Mouse (Mus musculus) cerebellum, postnatal 4 days (tissue): ENCODE results near the gene Mrap.

Experiments used
- DNase-seq, 2 experiments: peaks; one replicate each; pipeline ENCODE4 v3.0.0; 2022; ENCODE audit warnings: low spot score in 2 of 2, mixed read lengths in 1 of 2

Mrap gene

DNA sequence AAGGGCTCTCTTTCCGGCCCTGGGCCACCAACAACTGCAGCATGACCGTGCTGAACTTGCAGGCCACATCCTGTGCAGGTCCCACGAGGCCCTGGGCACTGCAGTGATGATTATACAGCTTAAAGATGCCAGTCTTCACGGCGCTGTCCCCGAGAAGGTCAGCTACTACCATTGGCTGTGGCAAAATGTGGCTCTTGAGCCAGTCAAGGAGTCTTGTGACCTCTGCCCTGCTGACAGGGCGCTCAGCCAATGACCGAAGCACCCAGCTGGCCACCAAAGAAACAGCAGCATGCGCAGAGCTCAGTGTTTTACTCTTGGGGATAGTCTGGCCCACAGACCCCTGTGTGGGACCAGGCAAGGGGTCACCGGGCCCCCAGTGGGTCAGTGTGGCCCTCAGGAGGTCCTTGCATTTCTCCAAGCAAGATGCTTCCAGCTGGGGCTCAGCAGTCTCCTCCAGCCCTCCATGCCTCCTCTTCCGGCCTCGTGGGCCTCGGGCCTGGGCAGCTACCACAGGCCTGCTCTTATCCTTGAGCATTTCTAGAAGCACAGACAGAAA lies 15.5 kb downstream of the Mrap start:
- DNase-seq = no peak

- no peak for DNase-seq
Observed at GRCm38 (mm10) chr16:90759335-90759734, 21.3 kb downstream of the Mrap start.

DNA sequence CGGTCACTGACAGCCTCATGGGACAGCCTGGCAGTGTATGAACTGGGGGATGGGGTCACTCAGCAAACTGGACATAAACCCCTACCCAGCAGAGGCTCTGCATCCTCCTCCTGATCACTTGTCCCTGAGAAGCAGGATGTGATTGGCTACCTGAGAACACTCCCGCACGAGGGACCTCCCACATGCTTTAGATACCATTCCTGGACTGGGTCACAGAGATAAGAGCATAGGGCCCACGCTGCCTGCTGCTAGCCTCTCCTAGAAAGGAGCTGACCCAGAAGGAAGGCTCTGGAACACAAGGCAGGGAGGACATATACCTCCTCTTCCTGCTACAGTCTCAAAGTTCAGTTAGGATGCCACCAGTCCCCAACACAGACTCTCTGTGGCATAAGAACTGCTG lies 22.5 kb downstream of the Mrap start:
- DNase-seq = no peak

DNA sequence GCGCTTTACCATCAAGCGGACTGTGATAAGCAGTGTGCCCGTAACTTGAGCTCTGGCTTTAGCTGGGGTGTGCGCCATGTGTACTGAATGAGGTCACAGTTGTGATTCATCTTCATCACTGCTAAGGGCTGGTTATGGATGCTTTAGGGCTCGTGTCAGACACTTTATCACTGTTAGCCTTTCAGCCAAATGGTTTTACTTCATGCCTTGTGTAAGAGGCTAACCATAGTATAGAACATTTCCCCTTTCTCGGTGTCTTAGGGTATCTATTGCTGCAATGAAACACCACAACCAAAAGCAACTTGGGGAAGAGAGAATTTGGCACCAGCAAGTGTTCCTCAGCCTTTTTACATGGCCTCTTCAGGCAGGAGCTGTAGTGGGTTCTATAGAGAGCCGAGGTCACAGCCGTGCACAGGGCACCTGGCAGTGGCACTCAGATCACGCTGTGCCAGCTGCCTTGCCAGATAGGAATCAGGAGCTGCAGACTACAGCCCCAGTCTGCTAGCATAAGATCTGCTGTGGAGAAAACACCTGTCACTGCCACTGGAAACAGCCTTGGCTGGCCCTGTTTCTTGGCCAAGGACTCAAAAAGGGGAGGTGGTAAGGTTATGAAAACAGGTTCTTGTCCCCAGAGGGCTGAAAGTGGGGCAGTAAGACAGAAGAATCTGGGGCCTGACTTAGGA lies 27.3 kb downstream of the Mrap start:
- no peak for DNase-seq

DNA sequence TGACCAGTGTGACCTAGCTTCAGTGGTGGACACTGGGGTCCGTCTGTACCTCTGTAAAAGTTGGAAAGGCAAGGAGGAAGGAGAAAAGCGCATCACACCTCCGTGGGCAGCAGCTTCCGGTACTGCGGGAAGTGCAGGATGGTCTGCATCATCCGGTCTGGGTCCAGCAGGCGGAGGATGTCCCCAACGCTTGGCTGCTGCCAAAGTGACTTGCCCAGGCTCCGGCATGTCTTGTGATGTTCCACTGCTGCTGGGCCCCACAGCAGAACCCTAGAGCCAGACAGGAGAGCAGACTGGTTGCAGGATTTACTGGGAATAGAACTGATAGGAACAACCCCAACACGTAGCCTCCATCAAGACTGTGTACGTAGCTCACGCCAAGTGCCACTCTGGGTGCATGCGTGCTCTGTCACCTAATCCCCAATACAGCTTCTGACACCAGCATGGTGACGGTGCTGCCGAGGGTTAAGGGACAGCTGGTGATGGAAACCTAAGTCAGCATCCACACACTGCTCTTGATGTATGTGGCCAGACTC lies 29.0 kb downstream of the Mrap start:
- no peak for DNase-seq

- DNase-seq = no peak
Observed at GRCm38 (mm10) chr16:90774216-90774615, 36.2 kb downstream of the Mrap start.

- no peak for DNase-seq
Observed at GRCm38 (mm10) chr16:90774646-90775045, 36.6 kb downstream of the Mrap start.

- DNase-seq = peak in 1 of 2 experiments; percentile 8
Observed at GRCm38 (mm10) chr16:90775946-90776520, 38.0 kb downstream of the Mrap start.

DNA sequence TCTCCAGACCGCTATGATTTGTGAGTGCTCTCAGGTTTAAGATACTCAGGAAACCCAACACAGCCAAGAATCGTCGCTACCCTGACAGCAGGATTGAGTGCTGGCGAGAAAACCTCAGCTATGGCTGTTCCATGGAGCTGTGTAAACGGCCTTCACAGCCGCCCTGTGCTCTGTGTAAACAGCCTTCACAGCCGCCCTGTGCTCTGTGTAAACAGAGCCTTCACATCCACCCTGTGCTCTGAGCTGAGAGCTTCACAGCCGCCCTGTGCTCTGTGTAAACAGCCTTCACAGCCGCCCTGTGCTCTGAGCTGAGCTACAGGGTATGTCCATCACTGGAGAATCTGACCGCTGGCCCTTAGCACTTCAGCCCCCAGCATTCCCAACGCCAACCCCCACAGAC lies 41.8 kb downstream of the Mrap start:
- no peak for DNase-seq

GRCm38 (mm10) chr16:90783302-90783701 lies 45.3 kb downstream of the Mrap start:
- no peak for DNase-seq

- no peak for DNase-seq
Observed at GRCm38 (mm10) chr16:90785257-90785656, 47.2 kb downstream of the Mrap start.

GRCm38 (mm10) chr16:90788580-90788979 lies 50.6 kb downstream of the Mrap start:
- no peak for DNase-seq

DNA sequence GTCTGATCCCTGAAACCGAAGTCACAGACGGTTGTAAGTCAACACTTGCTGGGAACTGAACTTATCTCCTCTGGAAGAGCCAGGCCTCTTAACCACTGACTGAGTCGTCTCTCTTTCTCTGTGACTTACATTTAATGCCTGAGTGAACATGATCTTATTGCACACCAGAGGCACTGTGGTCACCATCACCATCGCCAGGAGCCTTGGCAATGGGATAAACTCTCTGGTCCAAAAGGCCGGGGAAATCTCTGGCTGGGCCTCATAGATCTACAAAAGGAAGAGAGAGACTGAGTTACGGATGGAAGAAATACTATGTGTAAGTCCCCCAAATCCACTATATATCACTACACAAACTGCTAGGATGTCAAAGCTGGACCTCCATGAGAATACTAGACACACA lies 52.9 kb downstream of the Mrap start:
- no peak for DNase-seq

GRCm38 (mm10) chr16:90792066-90792465 lies 54.1 kb downstream of the Mrap start:
- no peak for DNase-seq

- DNase-seq = peak in 1 of 2 experiments; percentile 15
Observed at GRCm38 (mm10) chr16:90792500-90792899, 54.5 kb downstream of the Mrap start.

- no peak for DNase-seq
Observed at GRCm38 (mm10) chr16:90794708-90795107, 56.7 kb downstream of the Mrap start.

DNA sequence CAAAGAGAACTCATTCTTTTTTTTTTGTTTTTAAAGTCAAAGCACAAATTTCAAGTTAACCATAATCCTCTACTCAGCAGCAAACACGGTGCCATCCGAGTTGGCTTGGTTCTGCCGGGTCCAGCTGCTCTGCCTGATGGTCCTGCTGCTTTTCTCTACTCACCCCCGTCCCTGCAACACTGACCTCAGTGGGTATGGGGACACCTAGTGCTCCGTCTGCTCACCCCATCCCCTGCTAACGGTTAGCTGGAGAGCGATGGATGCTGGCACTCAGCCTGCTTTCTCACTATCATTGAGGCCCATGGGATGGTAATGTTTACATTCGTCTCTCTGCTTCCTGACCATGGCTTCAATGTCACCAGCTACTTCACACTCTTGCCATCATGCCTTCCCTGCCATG lies 60.4 kb downstream of the Mrap start:
- DNase-seq = no peak

- DNase-seq = no peak
Observed at GRCm38 (mm10) chr16:90798848-90799247, 60.8 kb downstream of the Mrap start.
